Mouse (Mus musculus): ENCODE data around the gene Cd4. TPM values are rescaled to one million over a fixed set of nuclear protein-coding genes. Genes with fewer than 3 reads are reported as not detected.

Gene Cd4
- polyA plus RNA-seq (2015; fragmentation: Nextera tagmentation; extraction: Ambion mirVana): 0.26 and 0.27 TPM in 2 replicates

GRCm38 (mm10) chr6:124887986-124888385 is at the start of gene Cd4:
Cd4 (minus strand) TSS chr6:124888221.
- Histone ChIP-seq H3K4me3 (ENCODE audit: low read length) (no peak within 1 kb of the TSS), H3K9me3 (ENCODE audit: control insufficient read depth, low read length) (no peaks in the 10 kb centered on the region), H3K36me3 (ENCODE audit: control insufficient read depth, insufficient read depth, low read length) (no peaks in the 10 kb centered on the region), H3K27me3 (replicated peaks; ENCODE audit: control insufficient read depth, insufficient read depth, low read length) (no peaks in the 10 kb centered on the region), H3K4me1 (ENCODE audit: control insufficient read depth, insufficient read depth, low read depth, low read length) (no peaks in the 10 kb centered on the region), H3K4me2 (ENCODE audit: low read length) (no peak within 1 kb of the TSS), H3K9ac (ENCODE audit: low read depth, low read length) (no peak within 1 kb of the TSS), H3K27ac (ENCODE audit: low read depth, low read length) (no peak within 1 kb of the TSS)
- 91% methylated on average over 9 of the region's 9 CpGs for WGBS
- ATAC-seq: no peak

GRCm38 (mm10) chr6:124937493-124937892 is 49.5 kb upstream of the Cd4 start:
- Histone ChIP-seq H3K36me3 (ENCODE audit: control insufficient read depth, insufficient read depth, low read length) (peaks cover 30% of the 10 kb centered on the region), H3K4me3 (ENCODE audit: low read length) (no peak overlapping the region), H3K4me1 (ENCODE audit: control insufficient read depth, insufficient read depth, low read depth, low read length) (peaks cover 9% of the 10 kb centered on the region), H3K4me2 (ENCODE audit: low read length) (no peak overlapping the region), H3K27me3 (replicated peaks; ENCODE audit: control insufficient read depth, insufficient read depth, low read length) (no peaks in the 10 kb centered on the region), H3K9ac (ENCODE audit: low read depth, low read length) (no peak overlapping the region), H3K27ac (ENCODE audit: low read depth, low read length) (no peak overlapping the region), H3K9me3 (ENCODE audit: control insufficient read depth, low read length) (no peaks in the 10 kb centered on the region)
- ATAC-seq: no peak
- 89% methylated on average over 2 of the region's 2 CpGs for WGBS

GRCm38 (mm10) chr6:124936681-124937080 is 48.7 kb upstream of the Cd4 start:
- Histone ChIP-seq H3K9ac (ENCODE audit: low read depth, low read length) (no peak overlapping the region), H3K4me3 (ENCODE audit: low read length) (no peak overlapping the region), H3K27ac (ENCODE audit: low read depth, low read length) (no peak overlapping the region), H3K4me2 (ENCODE audit: low read length) (no peak overlapping the region), H3K4me1 (ENCODE audit: control insufficient read depth, insufficient read depth, low read depth, low read length) (peaks cover 14% of the 10 kb centered on the region), H3K27me3 (replicated peaks; ENCODE audit: control insufficient read depth, insufficient read depth, low read length) (no peaks in the 10 kb centered on the region), H3K36me3 (ENCODE audit: control insufficient read depth, insufficient read depth, low read length) (peaks cover 30% of the 10 kb centered on the region), H3K9me3 (ENCODE audit: control insufficient read depth, low read length) (no peaks in the 10 kb centered on the region)
- ATAC-seq: no peak
- WGBS: 92% methylated on average over 1 of the region's 1 CpGs

- no peak overlapping the region for H3K27ac ChIP-seq (ENCODE audit: low read depth, low read length)
- peaks cover 18% of the 10 kb centered on the region for H3K4me1 ChIP-seq (ENCODE audit: control insufficient read depth, insufficient read depth, low read depth, low read length)
- H3K4me2 ChIP-seq (ENCODE audit: low read length): no peak overlapping the region
- no peaks in the 10 kb centered on the region for H3K27me3 ChIP-seq (replicated peaks; ENCODE audit: control insufficient read depth, insufficient read depth, low read length)
- H3K36me3 ChIP-seq (ENCODE audit: control insufficient read depth, insufficient read depth, low read length): peaks cover 30% of the 10 kb centered on the region
- ATAC-seq: no peak
- no peak overlapping the region for H3K9ac ChIP-seq (ENCODE audit: low read depth, low read length)
- H3K9me3 ChIP-seq (ENCODE audit: control insufficient read depth, low read length): no peaks in the 10 kb centered on the region
- H3K4me3 ChIP-seq (ENCODE audit: low read length): no peak overlapping the region
- WGBS: 95% methylated on average over 7 of the region's 7 CpGs
Measured at GRCm38 (mm10) chr6:124934670-124935069, 46.6 kb upstream of the Cd4 start.

GRCm38 (mm10) chr6:124933127-124933526 is 45.1 kb upstream of the Cd4 start:
- H3K4me1 ChIP-seq (ENCODE audit: control insufficient read depth, insufficient read depth, low read depth, low read length): peaks cover 18% of the 10 kb centered on the region
- ATAC-seq: no peak
- 91% methylated on average over 3 of the region's 3 CpGs for WGBS
- H3K4me2 ChIP-seq (ENCODE audit: low read length): no peak overlapping the region; the same call in 1 of the 2 replicates
- no peak overlapping the region for H3K4me3 ChIP-seq (ENCODE audit: low read length)
- H3K27ac ChIP-seq (ENCODE audit: low read depth, low read length): no peak overlapping the region
- no peaks in the 10 kb centered on the region for H3K27me3 ChIP-seq (replicated peaks; ENCODE audit: control insufficient read depth, insufficient read depth, low read length)
- no peaks in the 10 kb centered on the region for H3K9me3 ChIP-seq (ENCODE audit: control insufficient read depth, low read length)
- H3K9ac ChIP-seq (ENCODE audit: low read depth, low read length): no peak overlapping the region
- H3K36me3 ChIP-seq (ENCODE audit: control insufficient read depth, insufficient read depth, low read length): peaks cover 28% of the 10 kb centered on the region

- H3K4me1 ChIP-seq (ENCODE audit: control insufficient read depth, insufficient read depth, low read depth, low read length): peaks cover 18% of the 10 kb centered on the region
- H3K4me3 ChIP-seq (ENCODE audit: low read length): peak overlapping the region; percentile 97
- no peak for ATAC-seq
- peak overlapping the region; percentile 99 for H3K9ac ChIP-seq (ENCODE audit: low read depth, low read length)
- no peaks in the 10 kb centered on the region for H3K9me3 ChIP-seq (ENCODE audit: control insufficient read depth, low read length)
- H3K36me3 ChIP-seq (ENCODE audit: control insufficient read depth, insufficient read depth, low read length): peaks cover 28% of the 10 kb centered on the region
- H3K27ac ChIP-seq (ENCODE audit: low read depth, low read length): peak overlapping the region; percentile 98
- peak overlapping the region; percentile 69 for H3K4me2 ChIP-seq (ENCODE audit: low read length)
- H3K27me3 ChIP-seq (replicated peaks; ENCODE audit: control insufficient read depth, insufficient read depth, low read length): no peaks in the 10 kb centered on the region
- WGBS: 43% methylated on average over 12 of the region's 12 CpGs
Measured at GRCm38 (mm10) chr6:124932314-124932695, 44.3 kb upstream of the Cd4 start.

- peaks cover 18% of the 10 kb centered on the region for H3K4me1 ChIP-seq (ENCODE audit: control insufficient read depth, insufficient read depth, low read depth, low read length)
- H3K27ac ChIP-seq (ENCODE audit: low read depth, low read length): peak overlapping the region; percentile 98
- peak overlapping the region; percentile 69 for H3K4me2 ChIP-seq (ENCODE audit: low read length)
- peak overlapping the region; percentile 97 for H3K4me3 ChIP-seq (ENCODE audit: low read length)
- no peaks in the 10 kb centered on the region for H3K27me3 ChIP-seq (replicated peaks; ENCODE audit: control insufficient read depth, insufficient read depth, low read length)
- peaks cover 28% of the 10 kb centered on the region for H3K36me3 ChIP-seq (ENCODE audit: control insufficient read depth, insufficient read depth, low read length)
- H3K9ac ChIP-seq (ENCODE audit: low read depth, low read length): peak overlapping the region; percentile 99
- WGBS: under 1% methylated on average over 48 of the region's 48 CpGs
- H3K9me3 ChIP-seq (ENCODE audit: control insufficient read depth, low read length): no peaks in the 10 kb centered on the region
- peak; percentile 55 for ATAC-seq
Measured at GRCm38 (mm10) chr6:124931525-124932313, 43.7 kb upstream of the Cd4 start.

- no peaks in the 10 kb centered on the region for H3K27me3 ChIP-seq (replicated peaks; ENCODE audit: control insufficient read depth, insufficient read depth, low read length)
- peak within 1 kb of the TSS; percentile 98 for H3K27ac ChIP-seq (ENCODE audit: low read depth, low read length)
- H3K4me2 ChIP-seq (ENCODE audit: low read length): peak within 1 kb of the TSS; percentile 69
- ATAC-seq: peak; percentile 96
- no peaks in the 10 kb centered on the region for H3K9me3 ChIP-seq (ENCODE audit: control insufficient read depth, low read length)
- H3K9ac ChIP-seq (ENCODE audit: low read depth, low read length): peak within 1 kb of the TSS; percentile 99
- WGBS: under 1% methylated on average over 53 of the region's 64 CpGs
- peaks cover 22% of the 10 kb centered on the region for H3K36me3 ChIP-seq (ENCODE audit: control insufficient read depth, insufficient read depth, low read length)
- H3K4me3 ChIP-seq (ENCODE audit: low read length): peak within 1 kb of the TSS; percentile 97
- H3K4me1 ChIP-seq (ENCODE audit: control insufficient read depth, insufficient read depth, low read depth, low read length): peaks cover 18% of the 10 kb centered on the region
Measured at GRCm38 (mm10) chr6:124930754-124931524, 42.9 kb upstream of the Cd4 start, which contains the start of gene Mlf2. Mlf2 (plus strand) TSS chr6:124931386.

GRCm38 (mm10) chr6:124930231-124930630 is 42.2 kb upstream of the Cd4 start:
- H3K36me3 ChIP-seq (ENCODE audit: control insufficient read depth, insufficient read depth, low read length): peaks cover 16% of the 10 kb centered on the region
- no peaks in the 10 kb centered on the region for H3K9me3 ChIP-seq (ENCODE audit: control insufficient read depth, low read length)
- peak overlapping the region; percentile 99 for H3K9ac ChIP-seq (ENCODE audit: low read depth, low read length)
- H3K27me3 ChIP-seq (replicated peaks; ENCODE audit: control insufficient read depth, insufficient read depth, low read length): no peaks in the 10 kb centered on the region
- no peak for ATAC-seq
- WGBS: 37% methylated on average over 1 of the region's 1 CpGs
- H3K4me1 ChIP-seq (ENCODE audit: control insufficient read depth, insufficient read depth, low read depth, low read length): peaks cover 18% of the 10 kb centered on the region
- H3K4me3 ChIP-seq (ENCODE audit: low read length): peak overlapping the region; percentile 97
- H3K27ac ChIP-seq (ENCODE audit: low read depth, low read length): peak overlapping the region; percentile 98
- H3K4me2 ChIP-seq (ENCODE audit: low read length): peak overlapping the region; percentile 53

Data from hindbrain, embryonic 16.5 days (tissue).